Mouse (Mus musculus): ENCODE measurements around the gene Ncaph2.

GRCm38 (mm10) chr15:89402471-89402870, 47.0 kb downstream of the Ncaph2 start:
- no peak for TF ChIP-seq POLR2A (IDR thresholded peaks at IDR 0.05; ENCODE audit: insufficient read length, low read depth)
- TF ChIP-seq REST (IDR thresholded peaks at IDR 0.05; ENCODE audit: insufficient read depth, insufficient read length), result no peak
- no peak for TF ChIP-seq MAX (IDR thresholded peaks at IDR 0.05; ENCODE audit: low read depth)
- no peak for TF ChIP-seq TCF12 (IDR thresholded peaks at IDR 0.05; ENCODE audit: insufficient read depth, poor library complexity, severe bottlenecking)
- TF ChIP-seq CEBPB (IDR thresholded peaks at IDR 0.05; ENCODE audit: insufficient read depth, poor library complexity, severe bottlenecking), result no peak
- no peak for TF ChIP-seq E2F4 (IDR thresholded peaks at IDR 0.05; ENCODE audit: insufficient read depth)
- TF ChIP-seq POLR2AphosphoS2 (IDR thresholded peaks at IDR 0.05; ENCODE audit: insufficient read length, low read depth), result no peak
- no peak for TF ChIP-seq MYOD1 (IDR thresholded peaks at IDR 0.05; ENCODE audit: control insufficient read depth in 1 of 3, insufficient read length in 2 of 3, low read depth in 2 of 3)
